Mouse (Mus musculus) midbrain, postnatal 0 days (tissue): ENCODE results near the gene Ern1. TPM values are rescaled to one million over a fixed set of nuclear protein-coding genes. Genes with fewer than 3 reads are reported as not detected.

Experiments used
- ATAC-seq: fragments of 200-750 bp; cut with Nextera tagmentation; 2 replicates; pipeline ENCODE4 v1.8.0; 2017; ENCODE audit warnings: moderate number of reproducible peaks, mild to moderate bottlenecking, moderate TSS enrichment, moderate library complexity; ENCODE audit not compliant: low FRiP score
- DNase-seq: peaks from one replicate; pipeline ENCODE4 v3.0.0-alpha.2; 2015; ENCODE audit warnings: low spot score
- H3K27ac ChIP-seq: fragments of 300-500 bp; sonication (generic); 2 replicates; pipeline ENCODE4 v1.5.1; 2014; ENCODE audit warnings: low read depth, mild to moderate bottlenecking, low read length, mixed read lengths
- H3K27me3 ChIP-seq: fragments of 300-500 bp; sonication (generic); 2 replicates; pipeline ENCODE4 v1.6.1; 2014; ENCODE audit warnings: low read length, control low read depth, mixed read lengths; ENCODE audit not compliant: insufficient read depth
- H3K36me3 ChIP-seq: fragments of 300-500 bp; sonication (generic); 2 replicates; pipeline ENCODE4 v1.6.1; 2014; ENCODE audit warnings: low read length, control low read depth, mixed read lengths; ENCODE audit not compliant: insufficient read depth
- H3K4me1 ChIP-seq: fragments of 300-500 bp; sonication (generic); 2 replicates; pipeline ENCODE4 v1.6.1; 2014; ENCODE audit warnings: mild to moderate bottlenecking, control low read depth, antibody characterized with exemption, low read length, mixed read lengths; ENCODE audit not compliant: insufficient read depth
- H3K4me2 ChIP-seq: fragments of 300-500 bp; sonication (generic); 2 replicates; pipeline ENCODE4 v1.6.1; 2014; ENCODE audit warnings: low read depth, mild to moderate bottlenecking, low read length, mixed read lengths; ENCODE audit not compliant: poor library complexity, severe bottlenecking
- H3K4me3 ChIP-seq: fragments of 300-500 bp; sonication (generic); 2 replicates; pipeline ENCODE4 v1.5.1; 2014; ENCODE audit warnings: low read depth, mild to moderate bottlenecking, low read length, moderate library complexity
- H3K9ac ChIP-seq: fragments of 300-500 bp; sonication (generic); replicated peaks from 2 replicates; pipeline ENCODE4 v1.6.1; 2014; ENCODE audit warnings: mild to moderate bottlenecking, low read length, moderate library complexity, mixed read lengths; ENCODE audit not compliant: poor library complexity, severe bottlenecking
- H3K9me3 ChIP-seq: fragments of 300-500 bp; sonication (generic); 2 replicates; pipeline ENCODE4 v1.6.1; 2016; ENCODE audit warnings: low read length, control low read depth
- CTCF ChIP-seq: IDR thresholded peaks from 2 replicates; pipeline ENCODE4 v1.5.1; 2016; ENCODE audit warnings: antibody characterized with exemption, mild to moderate bottlenecking
- WGBS: fragments of 180-500 bp; shearing (Covaris S2); extraction: QIAGEN DNeasy Blood & Tissue Kit; methylation state at CpG from one replicate; pipeline ENCODE4 v1.1.7; 2014; 5-methylcytosine and 5-hydroxymethylcytosine counted together
- polyA plus RNA-seq: library from polyadenylated mRNA; unstranded; fragments of >200 nt; fragmentation: Nextera tagmentation; extraction: Ambion mirVana; gene quantifications from 2 replicates; pipeline ENCODE4 v1.2.1, GENCODE M21; 2015
- total RNA-seq: library from RNA; depleted of rRNA; stranded (reverse); fragments of >200 nt; gene quantifications from 2 replicates; pipeline ENCODE4 v1.2.3, GENCODE M21; 2014

Gene Ern1
- total and polyA plus RNA-seq, 2 experiments from 2014 or later: 3.7 to 10.3 TPM

GRCm38 (mm10) chr11:106486866-106487732 lies 553 bp downstream of the Ern1 start:
- no peaks in the 10 kb centered on the region; the same call in 1 of the 2 replicates for H3K4me1 ChIP-seq
- ATAC-seq (peak; percentile 88), DNase-seq (no peak)
- peak overlapping the region; percentile 81 for H3K9ac ChIP-seq
- H3K9me3 ChIP-seq: no peaks in the 10 kb centered on the region
- peak overlapping the region; percentile 97 for H3K4me3 ChIP-seq
- WGBS: under 1% methylated on average over 65 of the region's 86 CpGs
- no peaks in the 10 kb centered on the region for H3K36me3 ChIP-seq
- H3K27ac ChIP-seq: peak overlapping the region; percentile 76
- H3K4me2 ChIP-seq: peak overlapping the region; percentile 87
- no peaks in the 10 kb centered on the region for H3K27me3 ChIP-seq
- TF ChIP-seq CTCF: peak; percentile 9; the same call in 1 of the 2 replicates

GRCm38 (mm10) chr11:106486042-106486865 lies 1.4 kb downstream of the Ern1 start:
- TF ChIP-seq CTCF: no peak

GRCm38 (mm10) chr11:106485611-106486010 lies 2.0 kb downstream of the Ern1 start:
- Histone ChIP-seq H3K9me3 (no peaks in the 10 kb centered on the region), H3K27ac (no peak overlapping the region), H3K9ac (no peak overlapping the region), H3K27me3 (no peaks in the 10 kb centered on the region), H3K4me3 (no peak overlapping the region), H3K36me3 (no peaks in the 10 kb centered on the region), H3K4me1 (no peaks in the 10 kb centered on the region; the same call in 1 of the 2 replicates), H3K4me2 (no peak overlapping the region)
- whole genome bisulfite sequencing: 92% methylated on average over 4 of the region's 4 CpGs
- no peak for TF ChIP-seq CTCF
- ATAC-seq: no peak
- no peak for DNase-seq

More at GRCm38 (mm10) chr11:106486042-106486865, 1.4 kb downstream of the Ern1 start:
- DNase-seq (no peak), ATAC-seq (no peak)
- Histone ChIP-seq H3K27me3 (no peaks in the 10 kb centered on the region), H3K4me3 (peak overlapping the region; percentile 97), H3K4me1 (no peaks in the 10 kb centered on the region; the same call in 1 of the 2 replicates), H3K9me3 (no peaks in the 10 kb centered on the region), H3K27ac (no peak overlapping the region), H3K9ac (peak overlapping the region; percentile 81; the same call in 1 of the 2 replicates), H3K4me2 (peak overlapping the region; percentile 87), H3K36me3 (no peaks in the 10 kb centered on the region)
- WGBS: 56% methylated on average over 16 of the region's 16 CpGs

GRCm38 (mm10) chr11:106484875-106485274 lies 2.8 kb downstream of the Ern1 start:
- no peaks in the 10 kb centered on the region for H3K27me3 ChIP-seq
- no peaks in the 10 kb centered on the region for H3K9me3 ChIP-seq
- no peak overlapping the region for H3K4me2 ChIP-seq
- no peak for TF ChIP-seq CTCF
- H3K27ac ChIP-seq: no peak overlapping the region
- 92% methylated on average over 4 of the region's 4 CpGs for WGBS
- H3K9ac ChIP-seq: no peak overlapping the region
- no peak for ATAC-seq
- no peaks in the 10 kb centered on the region for H3K36me3 ChIP-seq
- H3K4me3 ChIP-seq: no peak overlapping the region
- no peak for DNase-seq
- no peaks in the 10 kb centered on the region; the same call in 1 of the 2 replicates for H3K4me1 ChIP-seq

- Histone ChIP-seq H3K9me3 (no peaks in the 10 kb centered on the region), H3K9ac (no peak overlapping the region), H3K4me2 (no peak overlapping the region), H3K27ac (no peak overlapping the region), H3K27me3 (no peaks in the 10 kb centered on the region), H3K4me3 (no peak overlapping the region), H3K36me3 (no peaks in the 10 kb centered on the region), H3K4me1 (no peaks in the 10 kb centered on the region; the same call in 1 of the 2 replicates)
- WGBS: 90% methylated on average over 8 of the region's 8 CpGs
- ATAC-seq: no peak
- TF ChIP-seq CTCF: no peak
- no peak for DNase-seq
These were observed 4.8 kb downstream of the Ern1 start for GRCm38 (mm10) chr11:106482867-106483266.
